Mouse (Mus musculus) neutrophil, adult 59 days (primary cell): ENCODE measurements around the gene Tmem59. TPM values are rescaled to one million over a fixed set of nuclear protein-coding genes. Genes with fewer than 3 reads are reported as not detected.

Experiments used
- total RNA-seq, 2 experiments: library from RNA; stranded (reverse); gene quantifications; 1 replicate in 1 of 2; 2 replicates in 1 of 2; pipeline ENCODE4 v1.2.4; 2023

The Tmem59 gene
- 100 to 1,000 TPM; 145 to 153 TPM for total RNA-seq

GRCm38 (mm10) chr4:107178182-107178829 is at the start of gene Tmem59:
Gene Tmem59, plus strand, starts transcription at chr4:107178399.

GRCm38 (mm10) chr4:107178830-107179490 is 761 bp downstream of the Tmem59 start, which contains the start of gene Tceanc2:
Gene Tceanc2, minus strand, starts transcription at chr4:107179116.

GRCm38 (mm10) chr4:107208880-107209279 is 30.7 kb downstream of the Tmem59 start, which contains the start of gene Ldlrad1:
Gene Ldlrad1, plus strand, starts transcription at chr4:107209180.

Other genes with a start within 250 kb of the Tmem59 start
- gene Mrpl37, start 111.5 kb upstream of the Tmem59 start, total RNA-seq, result 10 to 100 TPM; 21.2 to 32.0 TPM
- 1 to 10 TPM; 5.3 to 5.9 TPM for gene Cyb5rl, start 111.4 kb upstream of the Tmem59 start, total RNA-seq
- gene Cdcp2, start 81.5 kb upstream of the Tmem59 start, total RNA-seq, result not detected
- 10 to 100 TPM; 30.6 to 36.7 TPM for gene Tceanc2, start 717 bp downstream of the Tmem59 start, total RNA-seq
- gene Ldlrad1, start 30.8 kb downstream of the Tmem59 start, total RNA-seq, result not detected
- 10 to 100 TPM; 12.0 to 13.4 TPM for gene Lrrc42, start 75.1 kb downstream of the Tmem59 start, total RNA-seq
- gene Hspb11, start 75.2 kb downstream of the Tmem59 start, total RNA-seq, result 1 to 10 TPM; 7.6 to 8.5 TPM
- not detected for gene Dio1, start 128.8 kb downstream of the Tmem59 start, total RNA-seq
- gene Yipf1, start 136.0 kb downstream of the Tmem59 start, total RNA-seq, result 10 to 100 TPM; 46.1 to 52.8 TPM
- gene Ndc1, start 189.4 kb downstream of the Tmem59 start, total RNA-seq, result 10 to 100 TPM; 16.4 to 16.5 TPM